Mouse (Mus musculus) kidney, postnatal 10 days (tissue): ENCODE measurements around the gene Mettl9.

ENCODE experiments used
- DNase-seq: peaks from one replicate; pipeline ENCODE4 v3.0.0; 2021; ENCODE audit warnings: mixed read lengths

Gene Mettl9

DNA sequence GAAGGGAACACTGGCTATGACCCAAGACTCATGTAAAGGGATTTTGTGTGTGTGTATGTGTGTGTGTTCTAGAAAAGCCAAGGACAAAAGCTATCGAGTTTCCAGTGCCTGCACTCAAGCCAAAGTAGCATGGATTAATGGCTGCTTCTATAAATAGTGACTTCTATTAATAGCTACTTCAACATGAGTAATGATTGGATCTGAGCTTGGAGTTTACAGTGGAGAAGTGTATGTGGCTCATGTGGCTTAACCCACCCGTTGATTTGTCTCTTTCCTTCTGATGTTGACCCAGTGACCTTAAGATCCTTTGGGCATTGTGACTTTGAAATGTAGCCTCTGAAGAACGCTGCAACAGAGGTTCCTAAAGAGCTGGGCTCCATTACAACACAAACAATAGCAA, 77.1 kb downstream of the Mettl9 start:
- no peak for DNase-seq

DNA sequence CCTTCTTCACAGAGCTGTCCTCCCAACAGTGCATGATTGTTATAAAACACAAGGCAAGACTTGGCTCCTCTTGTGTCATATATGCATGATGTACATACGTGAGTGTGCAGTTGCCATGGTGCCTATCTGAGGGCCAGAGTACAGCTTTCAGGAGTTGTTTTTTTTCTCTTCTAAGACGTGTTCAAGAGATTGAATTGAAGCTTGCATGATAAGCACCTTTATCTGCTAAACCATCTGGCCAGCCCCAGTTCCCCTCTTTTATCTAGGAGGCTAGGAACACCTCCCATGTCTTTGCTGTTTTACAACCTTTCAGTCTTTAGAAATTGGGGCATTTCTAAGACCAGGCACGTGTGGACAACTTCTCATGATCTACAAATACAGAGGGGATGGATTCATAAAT, 77.5 kb downstream of the Mettl9 start:
- DNase-seq, result no peak

DNA sequence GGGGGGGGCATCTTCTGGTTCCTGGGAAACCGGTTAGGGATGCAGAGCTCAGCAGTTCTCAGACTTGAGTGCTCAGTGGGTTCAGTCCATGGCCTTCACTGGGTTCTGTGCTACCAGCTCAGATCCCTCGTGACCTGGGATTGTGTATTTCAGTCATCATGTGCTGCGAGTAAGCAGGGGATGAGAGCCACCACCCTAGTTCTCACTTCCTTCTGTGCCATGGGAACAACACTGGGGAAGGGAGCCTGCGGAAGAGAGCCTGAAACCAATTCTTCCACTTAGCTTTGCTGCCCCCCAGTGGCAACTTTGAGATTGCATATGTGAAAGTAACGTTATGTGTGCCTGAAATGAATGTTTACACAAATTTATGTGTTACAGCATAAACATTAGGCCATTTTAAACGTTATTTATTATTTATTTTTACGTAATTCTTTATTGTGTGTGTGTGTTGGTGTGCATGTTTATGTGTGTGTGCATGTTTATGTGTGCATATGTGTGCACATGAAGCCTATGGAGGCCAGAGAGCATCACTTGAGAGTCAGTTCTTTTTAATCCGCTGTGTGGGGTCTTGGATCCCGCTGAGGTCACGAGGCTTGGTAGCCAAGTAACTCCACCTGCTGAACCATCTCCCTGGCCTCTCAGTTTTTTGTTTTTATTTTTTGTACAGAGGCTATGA, 86.0 kb downstream of the Mettl9 start:
- peak; percentile 92 for DNase-seq
